Mouse (Mus musculus) Patski (cell line): ENCODE results near the gene Rxfp4. TPM values are rescaled to one million over a fixed set of nuclear protein-coding genes. Genes with fewer than 3 reads are reported as not detected.

Experiments used
- ATAC-seq: fragments of 100-300 bp; one replicate; pipeline ENCODE4 v1.8.0; 2021
- CTCF ChIA-PET: fragments of 350-600 bp; sonication (Branson Sonifier 250); formaldehyde crosslinking; loops from one replicate; lab custom pipeline; 2022; ENCODE audit warnings: inconsistent platforms; lab: Charles Lee
- POLR2A ChIA-PET: fragments of 350-600 bp; sonication (Branson Sonifier 250); formaldehyde crosslinking; loops from one replicate; lab custom pipeline; 2022; ENCODE audit warnings: antibody characterized with exemption, inconsistent platforms; lab: Charles Lee
- DNase-seq: peaks from one replicate; pipeline ENCODE4 v3.0.0-alpha.2; 2011; ENCODE audit warnings: low read depth, low spot score
- H3K27me3 ChIP-seq: fragments of 371-371 bp; one replicate; pipeline ENCODE4 v1.5.1; 2021
- CTCF ChIP-seq: fragments of 100-300 bp; IDR thresholded peaks from one replicate; pipeline ENCODE4 v1.5.1; 2021
- in situ Hi-C: fragments of 300-500 bp; cut with MboI; formaldehyde crosslinking; loops from 3 replicates; pipeline ENCODE4 v1.11.1; 2018; ENCODE audit warnings: low pct_unique_long_range_greater_than_20kb, mixed read lengths
- polyA plus RNA-seq: library from polyadenylated mRNA; unstranded; gene quantifications from one replicate; pipeline ENCODE4 v1.2.3, GENCODE M21; 2021

Gene Rxfp4
- polyA plus RNA-seq, 1 experiment from 2014 or later = not detected

DNA sequence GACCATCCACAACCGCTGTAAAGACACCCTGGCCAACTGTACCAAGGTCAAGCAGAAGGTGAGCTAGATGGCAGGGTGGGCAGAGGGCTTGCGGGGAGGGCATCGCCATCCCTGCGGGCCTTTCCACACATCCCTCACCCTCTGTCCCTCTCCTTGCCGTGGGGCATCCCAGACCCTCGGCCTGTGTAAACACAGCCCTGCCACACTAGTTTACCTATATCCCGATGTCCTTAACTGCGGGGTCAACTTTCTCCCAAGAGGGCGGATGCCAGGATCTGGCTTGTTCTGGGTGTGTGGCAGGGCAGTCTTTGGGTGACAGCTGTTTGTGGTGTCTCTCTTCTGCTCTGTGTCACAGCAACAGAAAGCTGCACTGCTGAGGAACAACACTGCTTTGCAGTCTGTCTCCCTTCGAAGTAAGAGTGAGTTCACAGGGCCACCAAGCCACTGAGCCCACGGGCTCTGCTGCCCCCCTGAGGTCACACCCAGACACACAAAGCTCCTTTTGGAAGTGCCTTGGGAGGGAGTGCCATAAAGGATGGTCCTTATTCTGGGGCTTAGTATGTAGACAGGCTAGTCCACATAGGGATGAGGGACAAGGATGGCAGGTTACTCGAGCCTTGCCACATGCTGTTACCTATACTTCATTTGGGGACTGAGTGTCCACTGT, 20.9 kb downstream of the Rxfp4 start:
- in situ Hi-C loops = no loop called here

GRCm38 (mm10) chr3:88630849-88631341, 22.0 kb downstream of the Rxfp4 start:
- ChIA-PET POLR2A (interaction anchor here (2.0 to 6.4 kb wide), 4 partner anchors 10 to 128 kb away, joined by 4 to 34 read pairs (median 14); no protein-coding TSS in a partner anchor), CTCF (interaction anchor here (1.3 to 5.9 kb wide), 5 partner anchors 9 to 24 kb away, joined by 3 to 30 read pairs (median 18); no protein-coding TSS in a partner anchor)
- in situ Hi-C loops = no loop called here
- ATAC-seq (no peak), DNase-seq (no peak)
- TF ChIP-seq CTCF = no peak
- no peaks in the 10 kb centered on the region for H3K27me3 ChIP-seq

More for the DNA sequence above, 20.9 kb downstream of the Rxfp4 start:
- ChIA-PET POLR2A (interaction anchor here (0.9 to 6.4 kb wide), 6 partner anchors 11 to 129 kb away, joined by 3 to 34 read pairs (median 6); no protein-coding TSS in a partner anchor), CTCF (interaction anchor here (1.0 to 5.9 kb wide), 7 partner anchors 10 to 87 kb away, joined by 3 to 30 read pairs (median 6); no protein-coding TSS in a partner anchor)
- H3K27me3 ChIP-seq = no peaks in the 10 kb centered on the region
- DNase-seq (no peak), ATAC-seq (no peak)
- TF ChIP-seq CTCF = no peak

DNA sequence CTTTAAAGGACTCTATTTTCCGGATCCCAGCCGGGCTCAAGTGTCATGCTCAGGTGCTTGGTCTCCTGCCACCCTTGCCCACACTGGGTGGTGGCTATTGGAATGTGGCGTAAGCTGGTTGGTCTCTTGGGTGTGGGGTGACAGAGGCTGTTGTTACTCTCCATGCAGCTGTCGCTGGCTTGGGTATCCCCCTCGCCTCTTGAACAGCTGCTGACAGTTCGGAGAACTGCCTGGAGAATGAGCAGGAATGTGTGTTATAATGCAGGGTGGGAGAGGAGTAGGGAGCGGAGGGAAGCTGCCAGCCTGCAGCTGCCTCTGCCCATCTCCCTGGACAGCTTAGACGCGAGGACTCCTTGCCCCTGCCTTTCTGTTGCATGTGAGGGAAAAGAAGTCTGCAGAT, 22.9 kb downstream of the Rxfp4 start:
- in situ Hi-C loops = no loop called here
- no peaks in the 10 kb centered on the region for H3K27me3 ChIP-seq
- no peak for DNase-seq
- TF ChIP-seq CTCF = no peak
- POLR2A ChIA-PET = interaction anchor here (1.2 to 6.4 kb wide), 5 partner anchors 9 to 127 kb away, joined by 4 to 34 read pairs (median 8); no protein-coding TSS in a partner anchor
- CTCF ChIA-PET = interaction anchor here (2.2 to 5.9 kb wide), 2 partner anchors 10 to 13 kb away, joined by 5 to 27 read pairs; no protein-coding TSS in a partner anchor
- ATAC-seq = no peak

DNA sequence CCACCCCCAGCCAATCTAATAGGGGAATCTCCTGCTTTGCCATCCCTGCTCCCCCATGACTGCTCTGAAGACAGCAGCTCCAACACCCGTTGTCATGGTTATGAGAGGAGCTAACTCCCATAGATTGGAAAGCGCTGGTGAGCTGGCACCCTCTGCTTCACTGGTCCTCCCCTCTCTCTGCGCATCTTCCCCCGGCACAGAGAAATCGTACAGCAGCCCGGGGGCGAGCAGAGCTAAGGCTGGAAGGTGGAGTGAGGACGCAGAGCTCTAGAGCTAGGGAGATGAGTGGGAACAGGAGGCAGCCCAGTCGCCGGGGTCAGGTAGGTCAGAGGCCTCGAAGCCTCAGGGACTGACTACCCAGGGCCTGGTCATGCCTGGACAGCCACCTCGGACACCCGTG, 23.7 kb downstream of the Rxfp4 start:
- no peak for ATAC-seq
- ChIA-PET POLR2A (interaction anchor here (1.2 to 6.4 kb wide), 4 partner anchors 8 to 22 kb away, joined by 4 to 34 read pairs (median 12); no protein-coding TSS in a partner anchor), CTCF (interaction anchor here (1.2 to 5.9 kb wide), 5 partner anchors 9 to 84 kb away, joined by 3 to 27 read pairs (median 5); no protein-coding TSS in a partner anchor)
- no peaks in the 10 kb centered on the region for H3K27me3 ChIP-seq
- in situ Hi-C loops = no loop called here
- DNase-seq = no peak
- TF ChIP-seq CTCF = no peak

DNA sequence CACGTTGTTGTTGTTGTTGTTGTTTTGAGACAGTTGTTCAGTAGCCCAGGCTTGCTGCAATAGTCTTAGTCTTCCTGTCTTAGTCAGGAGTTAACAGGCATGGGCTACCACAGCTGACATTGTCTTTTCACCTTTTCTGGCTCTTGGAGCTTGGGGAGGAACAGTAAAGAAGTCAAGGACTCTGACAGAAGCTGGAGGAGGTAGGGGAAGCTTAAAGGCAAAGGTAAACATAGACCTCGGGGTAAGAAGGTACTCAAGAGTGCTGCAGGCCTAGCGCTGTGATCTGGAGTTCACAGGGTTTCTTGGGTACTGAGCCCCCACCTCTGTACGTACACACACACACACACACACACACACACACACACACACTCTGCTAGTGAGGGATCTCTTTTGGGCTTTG, 24.2 kb downstream of the Rxfp4 start:
- H3K27me3 ChIP-seq = no peaks in the 10 kb centered on the region
- POLR2A ChIA-PET = interaction anchor here (0.7 to 6.4 kb wide), 4 partner anchors 12 to 66 kb away, joined by 3 to 34 read pairs (median 4); no protein-coding TSS in a partner anchor
- no peak for TF ChIP-seq CTCF
- in situ Hi-C loops = no loop called here
- ATAC-seq = no peak
- CTCF ChIA-PET = interaction anchor here (1.2 to 5.9 kb wide), 5 partner anchors 10 to 85 kb away, joined by 3 to 27 read pairs (median 5); no protein-coding TSS in a partner anchor
- DNase-seq = no peak

DNA sequence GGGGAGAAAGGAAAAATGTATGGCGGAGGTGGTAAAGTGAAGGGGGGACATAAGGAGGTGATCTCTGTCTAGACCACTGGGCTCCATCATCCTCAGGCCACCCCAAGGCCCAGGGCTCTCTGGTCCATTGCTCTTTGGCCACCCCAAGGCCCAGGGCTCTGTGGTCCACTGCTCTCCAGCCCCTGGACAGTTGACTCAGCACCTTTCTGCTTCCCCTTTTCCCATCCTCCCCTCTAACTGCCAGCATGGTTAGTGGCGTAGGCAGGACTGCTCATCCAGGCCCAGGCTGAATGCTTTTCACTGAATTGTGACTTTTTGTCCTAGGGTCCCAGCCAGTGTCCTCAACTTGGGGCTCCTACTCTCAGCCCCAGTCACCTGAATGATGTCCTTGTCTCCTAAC, 25.4 kb downstream of the Rxfp4 start:
- DNase-seq = no peak
- in situ Hi-C loops = no loop called here
- no peaks in the 10 kb centered on the region for H3K27me3 ChIP-seq
- no peak for ATAC-seq
- no peak for TF ChIP-seq CTCF
- ChIA-PET POLR2A (interaction anchor here (0.6 to 0.9 kb wide), 3 partner anchors 64 to 281 kb away, joined by 3 read pairs; no protein-coding TSS in a partner anchor), CTCF (interaction anchor here (1.9 to 5.9 kb wide), 2 partner anchors 10 to 20 kb away, joined by 8 to 27 read pairs; no protein-coding TSS in a partner anchor)

GRCm38 (mm10) chr3:88627114-88627513, 25.8 kb downstream of the Rxfp4 start:
- H3K27me3 ChIP-seq = no peaks in the 10 kb centered on the region
- in situ Hi-C loops = no loop called here
- ChIA-PET POLR2A (no interaction called here), CTCF (interaction anchor here (1.3 to 1.8 kb wide), 3 partner anchors 10 to 36 kb away, joined by 3 to 8 read pairs (median 7); no protein-coding TSS in a partner anchor)
- TF ChIP-seq CTCF = no peak
- DNase-seq (no peak), ATAC-seq (no peak)

GRCm38 (mm10) chr3:88626316-88626715, 26.6 kb downstream of the Rxfp4 start:
- DNase-seq (no peak), ATAC-seq (no peak)
- no peak for TF ChIP-seq CTCF
- in situ Hi-C loops = no loop called here
- no peaks in the 10 kb centered on the region for H3K27me3 ChIP-seq
- CTCF ChIA-PET = interaction anchor here (1.3 to 1.8 kb wide), 3 partner anchors 10 to 35 kb away, joined by 3 to 8 read pairs (median 7); no protein-coding TSS in a partner anchor
- POLR2A ChIA-PET = interaction anchor here (0.6 to 0.9 kb wide), 2 partner anchors 9 to 13 kb away, joined by 3 to 6 read pairs; no protein-coding TSS in a partner anchor

DNA sequence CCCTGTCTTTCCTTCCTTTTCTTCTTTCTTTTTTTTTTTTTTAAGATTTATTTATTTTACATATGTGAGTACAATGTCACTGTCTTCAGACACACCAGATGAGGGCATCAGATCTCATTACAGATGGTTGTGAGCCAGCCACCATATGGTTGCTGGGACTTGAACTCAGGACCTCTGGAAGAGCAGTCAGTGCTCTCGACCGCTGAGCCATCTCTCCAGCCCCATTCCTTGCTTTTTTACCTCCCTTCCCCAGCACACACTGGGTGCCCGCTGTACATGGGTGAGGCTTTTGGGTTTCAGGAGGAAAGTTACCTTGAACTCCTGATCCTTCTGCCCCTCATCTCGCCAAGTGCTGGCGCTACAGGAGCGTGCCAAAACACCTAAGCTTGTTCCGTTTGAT, 27.4 kb downstream of the Rxfp4 start:
- no peaks in the 10 kb centered on the region for H3K27me3 ChIP-seq
- in situ Hi-C loops = no loop called here
- ChIA-PET POLR2A (interaction anchor here (0.6 to 6.0 kb wide), 3 partner anchors 10 to 18 kb away, joined by 3 to 64 read pairs (median 10); no protein-coding TSS in a partner anchor), CTCF (interaction anchor here (1.3 to 3.5 kb wide), 4 partner anchors 11 to 35 kb away, joined by 3 to 11 read pairs (median 8); no protein-coding TSS in a partner anchor)
- ATAC-seq (no peak), DNase-seq (no peak)
- no peak for TF ChIP-seq CTCF

DNA sequence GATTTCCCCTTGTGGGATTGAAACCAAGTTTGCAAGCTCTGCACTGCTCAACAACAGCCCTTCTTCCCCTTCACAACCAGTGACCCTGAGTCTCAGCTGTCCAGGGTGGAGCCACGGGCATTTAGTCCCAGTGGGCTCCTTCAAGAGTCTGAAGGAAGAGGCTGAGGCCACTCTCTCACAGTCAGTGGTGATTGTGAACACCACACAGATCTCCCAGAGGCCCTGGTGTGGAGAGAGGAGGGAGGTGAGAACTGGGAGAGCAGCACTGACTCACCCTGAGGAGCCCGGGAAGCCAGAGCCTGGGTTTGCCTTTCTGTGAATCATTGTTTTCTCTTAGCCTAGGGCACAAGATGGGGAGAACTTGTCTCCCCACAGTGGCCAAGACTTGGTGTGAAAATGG, 28.0 kb downstream of the Rxfp4 start:
- TF ChIP-seq CTCF = no peak
- ChIA-PET POLR2A (interaction anchor here (3.1 to 6.0 kb wide), 2 partner anchors 10 to 19 kb away, joined by 10 to 64 read pairs; no protein-coding TSS in a partner anchor), CTCF (interaction anchor here (1.3 to 6.9 kb wide), 6 partner anchors 7 to 63 kb away, joined by 3 to 48 read pairs (median 12); no protein-coding TSS in a partner anchor)
- ATAC-seq (peak; percentile 68), DNase-seq (no peak)
- H3K27me3 ChIP-seq = no peaks in the 10 kb centered on the region
- in situ Hi-C loops = no loop called here
